Mouse (Mus musculus) CH12.LX (cell line): Measurements from ENCODE around the gene Mrnip.

ENCODE experiments used
- CHD2 ChIP-seq: IDR thresholded peaks from 2 replicates; pipeline ENCODE4 v1.6.1; 2011; ENCODE audit warnings: low read length, improper control_type of control experiment
- CTCF ChIP-seq, 2 experiments: IDR thresholded peaks in 1 of 2; conservative IDR thresholded peaks in 1 of 2; 2 replicates each; pipeline ENCODE4 v1.5.1; 2011 to 2012; ENCODE audit warnings: low read depth in 2 of 2, low read length in 2 of 2, improper control_type of control experiment in 1 of 2, inconsistent platforms in 1 of 2, mild to moderate bottlenecking in 1 of 2, moderate library complexity in 1 of 2
- ELF1 ChIP-seq: IDR thresholded peaks from 2 replicates; pipeline ENCODE4 v1.6.1; 2014; ENCODE audit warnings: low read depth, mild to moderate bottlenecking, inconsistent platforms, low read length, improper control_type of control experiment
- EP300 ChIP-seq: IDR thresholded peaks from 2 replicates; pipeline ENCODE4 v1.6.1; 2011; ENCODE audit warnings: low read length, improper control_type of control experiment
- GABPA ChIP-seq: IDR thresholded peaks from 2 replicates; pipeline ENCODE4 v1.6.1; 2012; ENCODE audit warnings: low read depth, low read length, improper control_type of control experiment, inconsistent platforms; ENCODE audit not compliant: insufficient replicate concordance
- MXI1 ChIP-seq: IDR thresholded peaks from 2 replicates; pipeline ENCODE4 v1.6.1; 2011; ENCODE audit warnings: mild to moderate bottlenecking, low read depth, low read length, improper control_type of control experiment
- POLR2A ChIP-seq: IDR thresholded peaks from 2 replicates; pipeline ENCODE4 v1.6.1; 2011; ENCODE audit warnings: low read depth, mild to moderate bottlenecking, improper control_type of control experiment, low read length

- TF ChIP-seq MXI1, result no peak
- no peak for TF ChIP-seq CTCF (conservative IDR thresholded peaks at IDR 0.05 in 1 of 2, IDR thresholded peaks at IDR 0.05 in 1 of 2; ENCODE audit: low read depth in 2 of 2, low read length in 2 of 2)
- TF ChIP-seq GABPA, result no peak
- no peak for TF ChIP-seq POLR2A
- TF ChIP-seq ELF1, result no peak
- TF ChIP-seq CHD2, result no peak
- no peak for TF ChIP-seq EP300
Measured at GRCm38 (mm10) chr11:50238324-50238723, 64.1 kb downstream of the Mrnip start, which contains the start of gene Ltc4s.
